Mouse (Mus musculus): ENCODE measurements around the gene Akap17b. TPM values are rescaled to one million over a fixed set of nuclear protein-coding genes. Genes with fewer than 3 reads are reported as not detected.

Akap17b gene
- total RNA-seq, 4 experiments from 2014 or later: 1.5 to 3.0 (median 1.7) TPM

- DNase-seq (ENCODE audit: low spot score in 2 of 2): no peak
Observed at GRCm38 (mm10) chrX:36587304-36588209, 57.6 kb downstream of the Akap17b start.

- no peak for DNase-seq (ENCODE audit: low spot score in 2 of 2)
Observed at GRCm38 (mm10) chrX:36586629-36587303, 58.4 kb downstream of the Akap17b start.

GRCm38 (mm10) chrX:36562079-36562478 is 83.1 kb downstream of the Akap17b start:
- DNase-seq (ENCODE audit: low spot score in 2 of 2): no peak

GRCm38 (mm10) chrX:36561650-36562049 is 83.5 kb downstream of the Akap17b start:
- peak; percentile 35 to 46 for DNase-seq (ENCODE audit: low spot score in 2 of 2)

- no peak for DNase-seq (ENCODE audit: low spot score in 2 of 2)
Observed at GRCm38 (mm10) chrX:36560170-36560569, 85.0 kb downstream of the Akap17b start.

Other genes with a start within 250 kb of the Akap17b start
- not detected for gene Gm6268, start 244.1 kb downstream of the Akap17b start, total RNA-seq (2022)
- not detected for gene Gm14569, start 153.6 kb downstream of the Akap17b start, total RNA-seq (2022)
- gene Pgrmc1, start 47.2 kb downstream of the Akap17b start, total RNA-seq (2022): 1 to 10 TPM; 6.0 to 9.2 (median 7.0) TPM
- gene Slc25a43, start 98.3 kb upstream of the Akap17b start, total RNA-seq (2022): under 1 TPM in 1 of 4 experiments, not detected in 3; 0.45 TPM
- gene Slc25a5, start 150.3 kb upstream of the Akap17b start, total RNA-seq (2022): 10 to 100 TPM; 37.5 to 64.5 (median 44.7) TPM
- 10 to 100 TPM; 36.5 to 46.1 (median 38.1) TPM for gene Ube2a, start 228.5 kb upstream of the Akap17b start, total RNA-seq (2022)
- 10 to 100 TPM in 3 of 4 experiments, 1 to 10 TPM in 1; 9.5 to 14.2 (median 10.5) TPM for gene C330007P06Rik, start 228.7 kb upstream of the Akap17b start, total RNA-seq (2022)

Measured in gastrocnemius, adult 8-10 months (tissue).